Mouse (Mus musculus): ENCODE results near the gene Clcf1.

- TF ChIP-seq CTCF (IDR thresholded peaks at IDR 0.05; ENCODE audit: insufficient read depth, low read length) (no peak), POLR2A (IDR thresholded peaks at IDR 0.05; ENCODE audit: borderline replicate concordance, extremely low read depth, low read depth, low read length) (no peak)
Observed at GRCm38 (mm10) chr19:4230415-4230814, 16.4 kb downstream of the Clcf1 start.

All from lung, adult 2 months (tissue).